Mouse (Mus musculus): ENCODE data around the gene Samd13. TPM values are rescaled to one million over a fixed set of nuclear protein-coding genes. Genes with fewer than 3 reads are reported as not detected.

Samd13 gene
- not detected in 2 replicates for polyA plus RNA-seq (2012; rRNA removed)

- TF ChIP-seq CTCF (IDR thresholded peaks at IDR 0.05; ENCODE audit: extremely low read depth, insufficient read length, insufficient replicate concordance, low read depth, low read length) (no peak), POLR2A (IDR thresholded peaks at IDR 0.05; ENCODE audit: low read depth, low read length) (no peak)
- WGBS, result 3% methylated on average over 50 of the region's 50 CpGs
- Histone ChIP-seq H3K36me3 (ENCODE audit: control insufficient read depth, insufficient read depth, low read length) (no peaks in the 10 kb centered on the region), H3K27me3 (ENCODE audit: control insufficient read depth, insufficient read depth, low read length) (peaks cover 4% of the 10 kb centered on the region; the same call in 1 of the 2 replicates), H3K4me3 (ENCODE audit: low read depth, low read length) (peak within 1 kb of the TSS; percentile 63), H3K4me1 (ENCODE audit: control insufficient read depth, insufficient read depth, insufficient read length, low read length) (peaks cover 7% of the 10 kb centered on the region), H3K27ac (ENCODE audit: insufficient read depth, low read depth, low read length) (no peak within 1 kb of the TSS)
Measured at GRCm38 (mm10) chr3:146684811-146685675, at the start of gene Samd13. Samd13 (minus strand) TSS chr3:146685592.

GRCm38 (mm10) chr3:146731499-146731898, 46.1 kb upstream of the Samd13 start:
- H3K4me1 ChIP-seq (ENCODE audit: control insufficient read depth, insufficient read depth, insufficient read length, low read length), result no peaks in the 10 kb centered on the region
- TF ChIP-seq CTCF (IDR thresholded peaks at IDR 0.05; ENCODE audit: extremely low read depth, insufficient read length, insufficient replicate concordance, low read depth, low read length) (no peak), POLR2A (IDR thresholded peaks at IDR 0.05; ENCODE audit: low read depth, low read length) (no peak)
- WGBS, result 94% methylated on average over 11 of the region's 11 CpGs
- H3K4me3 ChIP-seq (ENCODE audit: low read depth, low read length), result no peak overlapping the region
- no peaks in the 10 kb centered on the region for H3K27me3 ChIP-seq (ENCODE audit: control insufficient read depth, insufficient read depth, low read length)
- H3K36me3 ChIP-seq (ENCODE audit: control insufficient read depth, insufficient read depth, low read length), result peaks cover 12% of the 10 kb centered on the region; the same call in 1 of the 2 replicates
- no peak overlapping the region for H3K27ac ChIP-seq (ENCODE audit: insufficient read depth, low read depth, low read length)

- Histone ChIP-seq H3K4me3 (ENCODE audit: low read depth, low read length) (no peak overlapping the region), H3K4me1 (ENCODE audit: control insufficient read depth, insufficient read depth, insufficient read length, low read length) (no peaks in the 10 kb centered on the region), H3K27me3 (ENCODE audit: control insufficient read depth, insufficient read depth, low read length) (no peaks in the 10 kb centered on the region), H3K27ac (ENCODE audit: insufficient read depth, low read depth, low read length) (no peak overlapping the region), H3K36me3 (ENCODE audit: control insufficient read depth, insufficient read depth, low read length) (no peaks in the 10 kb centered on the region)
- TF ChIP-seq CTCF (IDR thresholded peaks at IDR 0.05; ENCODE audit: extremely low read depth, insufficient read length, insufficient replicate concordance, low read depth, low read length), result no peak
- no peak for TF ChIP-seq POLR2A (IDR thresholded peaks at IDR 0.05; ENCODE audit: low read depth, low read length)
- 68% methylated on average over 3 of the region's 3 CpGs for WGBS
Measured at GRCm38 (mm10) chr3:146723037-146723436, 37.6 kb upstream of the Samd13 start.

- WGBS, result 72% methylated on average over 4 of the region's 4 CpGs
- Histone ChIP-seq H3K4me3 (ENCODE audit: low read depth, low read length) (no peak overlapping the region), H3K27ac (ENCODE audit: insufficient read depth, low read depth, low read length) (no peak overlapping the region), H3K36me3 (ENCODE audit: control insufficient read depth, insufficient read depth, low read length) (no peaks in the 10 kb centered on the region), H3K4me1 (ENCODE audit: control insufficient read depth, insufficient read depth, insufficient read length, low read length) (no peaks in the 10 kb centered on the region), H3K27me3 (ENCODE audit: control insufficient read depth, insufficient read depth, low read length) (no peaks in the 10 kb centered on the region)
- TF ChIP-seq POLR2A (IDR thresholded peaks at IDR 0.05; ENCODE audit: low read depth, low read length), result no peak
- no peak for TF ChIP-seq CTCF (IDR thresholded peaks at IDR 0.05; ENCODE audit: extremely low read depth, insufficient read length, insufficient replicate concordance, low read depth, low read length)
Measured at GRCm38 (mm10) chr3:146719696-146720095, 34.3 kb upstream of the Samd13 start.

GRCm38 (mm10) chr3:146718251-146718650, 32.9 kb upstream of the Samd13 start:
- Histone ChIP-seq H3K4me1 (ENCODE audit: control insufficient read depth, insufficient read depth, insufficient read length, low read length) (no peaks in the 10 kb centered on the region), H3K27me3 (ENCODE audit: control insufficient read depth, insufficient read depth, low read length) (no peaks in the 10 kb centered on the region), H3K27ac (ENCODE audit: insufficient read depth, low read depth, low read length) (no peak overlapping the region), H3K4me3 (ENCODE audit: low read depth, low read length) (no peak overlapping the region), H3K36me3 (ENCODE audit: control insufficient read depth, insufficient read depth, low read length) (no peaks in the 10 kb centered on the region)
- 34% methylated on average over 5 of the region's 5 CpGs for WGBS
- TF ChIP-seq CTCF (IDR thresholded peaks at IDR 0.05; ENCODE audit: extremely low read depth, insufficient read length, insufficient replicate concordance, low read depth, low read length) (no peak), POLR2A (IDR thresholded peaks at IDR 0.05; ENCODE audit: low read depth, low read length) (no peak)

- no peak overlapping the region for H3K27ac ChIP-seq (ENCODE audit: insufficient read depth, low read depth, low read length)
- WGBS, result 69% methylated on average over 7 of the region's 7 CpGs
- H3K4me1 ChIP-seq (ENCODE audit: control insufficient read depth, insufficient read depth, insufficient read length, low read length), result no peaks in the 10 kb centered on the region
- H3K36me3 ChIP-seq (ENCODE audit: control insufficient read depth, insufficient read depth, low read length), result no peaks in the 10 kb centered on the region
- TF ChIP-seq POLR2A (IDR thresholded peaks at IDR 0.05; ENCODE audit: low read depth, low read length) (no peak), CTCF (IDR thresholded peaks at IDR 0.05; ENCODE audit: extremely low read depth, insufficient read length, insufficient replicate concordance, low read depth, low read length) (no peak)
- no peaks in the 10 kb centered on the region for H3K27me3 ChIP-seq (ENCODE audit: control insufficient read depth, insufficient read depth, low read length)
- no peak overlapping the region for H3K4me3 ChIP-seq (ENCODE audit: low read depth, low read length)
Measured at GRCm38 (mm10) chr3:146712305-146712704, 26.9 kb upstream of the Samd13 start.

- no peak overlapping the region for H3K27ac ChIP-seq (ENCODE audit: insufficient read depth, low read depth, low read length)
- TF ChIP-seq POLR2A (IDR thresholded peaks at IDR 0.05; ENCODE audit: low read depth, low read length) (no peak), CTCF (IDR thresholded peaks at IDR 0.05; ENCODE audit: extremely low read depth, insufficient read length, insufficient replicate concordance, low read depth, low read length) (no peak)
- no peaks in the 10 kb centered on the region for H3K4me1 ChIP-seq (ENCODE audit: control insufficient read depth, insufficient read depth, insufficient read length, low read length)
- no peak overlapping the region for H3K4me3 ChIP-seq (ENCODE audit: low read depth, low read length)
- WGBS, result 44% methylated on average over 6 of the region's 6 CpGs
- H3K36me3 ChIP-seq (ENCODE audit: control insufficient read depth, insufficient read depth, low read length), result no peaks in the 10 kb centered on the region
- no peaks in the 10 kb centered on the region for H3K27me3 ChIP-seq (ENCODE audit: control insufficient read depth, insufficient read depth, low read length)
Measured at GRCm38 (mm10) chr3:146711559-146711958, 26.2 kb upstream of the Samd13 start.

Measured in small intestine, adult 2 months (tissue).